Mouse (Mus musculus) spleen, postnatal 10 days (tissue): ENCODE results near the gene Tmem251.

Experiments
- DNase-seq, 2 experiments: peaks; one replicate each; pipeline ENCODE4 v3.0.0; 2021 to 2022; ENCODE audit warnings: low spot score in 2 of 2

The Tmem251 gene

GRCm38 (mm10) chr12:102757055-102757688, 13.6 kb downstream of the Tmem251 start:
- DNase-seq: peak in 1 of 2 experiments; percentile 86

GRCm38 (mm10) chr12:102757689-102758402, 14.3 kb downstream of the Tmem251 start, which contains the start of the genes Gm28051, Gon7 and Ubr7:
Gm28051 (minus strand) TSS chr12:102757765.
Gon7 (minus strand) TSS chr12:102757803.
Ubr7 (plus strand) TSS chr12:102757967.
- peak; percentile 89 to 97 for DNase-seq

DNA sequence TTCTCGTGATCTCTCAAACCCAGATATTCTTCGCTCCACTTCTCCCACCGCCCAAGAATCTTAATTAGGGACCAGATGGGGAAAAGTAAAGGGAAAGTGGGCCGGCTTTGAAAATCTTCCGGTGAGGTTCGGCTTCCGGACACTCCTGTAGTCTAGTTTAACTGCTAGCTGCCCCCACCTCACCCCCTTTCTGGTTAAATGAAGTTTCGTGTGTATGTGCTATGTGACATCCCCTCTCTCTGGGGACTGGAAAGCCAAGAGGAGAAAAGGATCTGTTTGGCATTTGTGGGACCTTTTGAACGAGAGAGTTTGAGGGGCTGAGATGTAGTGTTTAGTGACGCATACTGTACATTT, 14.8 kb downstream of the Tmem251 start, which contains the start of gene Gm20604:
Gene Gm20604, minus strand, starts transcription at position 270 of the 354 bp plus-strand sequence.
- no peak for DNase-seq

GRCm38 (mm10) chr12:102758936-102759335, 15.4 kb downstream of the Tmem251 start:
- no peak for DNase-seq

GRCm38 (mm10) chr12:102761668-102762067, 18.1 kb downstream of the Tmem251 start:
- DNase-seq: no peak

GRCm38 (mm10) chr12:102763696-102764095, 20.1 kb downstream of the Tmem251 start:
- DNase-seq: no peak

GRCm38 (mm10) chr12:102769000-102769399, 25.4 kb downstream of the Tmem251 start:
- DNase-seq: no peak

DNA sequence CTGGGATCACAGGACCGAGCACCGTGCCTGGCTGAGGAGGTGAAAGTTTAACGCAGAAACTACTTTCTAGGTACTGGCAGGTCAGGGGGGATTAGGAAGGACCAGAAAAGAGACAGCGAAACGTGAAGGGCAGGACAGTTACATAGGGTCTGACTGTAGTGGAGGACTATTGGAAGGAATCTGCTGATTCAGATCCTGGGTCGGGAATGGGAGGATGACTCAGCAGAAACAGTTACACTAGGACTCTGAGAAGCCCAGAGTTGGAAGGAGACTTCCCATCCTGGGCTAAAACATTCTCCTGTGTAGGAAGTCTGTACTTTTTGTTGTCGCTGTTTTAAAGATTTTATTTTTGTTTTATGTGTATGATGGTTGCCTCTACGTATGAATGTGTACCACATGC, 28.0 kb downstream of the Tmem251 start:
- no peak for DNase-seq

DNA sequence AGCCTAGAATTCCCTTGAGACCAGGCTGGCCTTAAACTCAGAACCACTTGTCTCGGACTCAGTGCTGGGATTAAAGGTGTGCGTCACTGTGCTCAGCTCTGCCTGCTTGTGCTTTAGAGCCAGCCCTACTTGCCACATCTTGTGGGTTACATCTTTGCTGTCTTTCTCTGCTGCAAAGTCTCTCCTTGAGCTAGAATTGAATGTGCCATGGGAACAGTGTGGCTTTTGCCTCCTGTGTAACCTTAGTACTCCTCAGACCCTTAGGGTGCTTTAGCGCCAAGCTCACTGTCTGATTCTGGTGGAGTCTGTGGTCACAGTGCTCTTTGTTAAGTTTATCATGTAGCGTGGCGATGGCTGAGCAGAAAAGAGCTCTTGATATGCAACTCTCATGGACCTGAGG, 29.1 kb downstream of the Tmem251 start:
- no peak for DNase-seq

GRCm38 (mm10) chr12:102776035-102776434, 32.5 kb downstream of the Tmem251 start:
- DNase-seq: no peak

DNA sequence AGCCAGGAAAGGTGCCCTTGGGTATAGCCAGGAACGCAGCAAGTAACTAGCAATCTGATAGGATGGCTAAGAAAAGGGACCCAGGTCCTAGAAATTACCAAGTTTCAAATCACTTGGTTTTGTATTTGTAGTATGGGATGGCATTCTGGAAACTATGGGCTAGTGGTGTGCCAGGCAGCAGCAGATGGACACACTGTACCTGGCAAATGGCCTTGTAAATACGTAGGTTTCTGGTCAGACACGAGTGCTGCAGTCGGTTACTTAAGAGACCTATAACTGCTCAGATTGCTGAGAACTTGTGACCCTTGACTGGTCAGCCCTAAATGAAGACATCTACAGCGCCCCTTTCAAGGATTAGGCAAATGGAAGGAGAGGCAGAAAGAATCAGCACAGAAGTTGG, 34.6 kb downstream of the Tmem251 start:
- no peak for DNase-seq

DNA sequence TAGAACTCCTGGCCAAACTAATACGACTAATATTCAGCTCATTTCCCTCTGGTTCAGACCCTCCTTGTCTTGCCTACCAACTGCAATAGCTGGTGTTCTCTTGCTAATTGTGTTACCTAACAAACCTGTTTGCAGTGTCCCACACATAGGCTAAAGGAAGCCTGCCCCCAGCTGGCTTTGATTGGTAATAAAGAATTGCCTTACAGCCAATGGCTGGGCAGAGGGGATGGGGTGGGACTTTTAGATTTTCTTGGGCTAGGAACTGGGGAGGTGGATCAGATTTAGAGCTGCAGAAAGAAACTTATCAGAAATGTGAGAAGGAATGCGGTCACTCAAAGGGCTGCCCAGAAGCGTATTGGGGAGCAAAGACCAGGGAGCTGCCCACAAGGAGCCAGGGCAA, 35.9 kb downstream of the Tmem251 start:
- DNase-seq: no peak

DNA sequence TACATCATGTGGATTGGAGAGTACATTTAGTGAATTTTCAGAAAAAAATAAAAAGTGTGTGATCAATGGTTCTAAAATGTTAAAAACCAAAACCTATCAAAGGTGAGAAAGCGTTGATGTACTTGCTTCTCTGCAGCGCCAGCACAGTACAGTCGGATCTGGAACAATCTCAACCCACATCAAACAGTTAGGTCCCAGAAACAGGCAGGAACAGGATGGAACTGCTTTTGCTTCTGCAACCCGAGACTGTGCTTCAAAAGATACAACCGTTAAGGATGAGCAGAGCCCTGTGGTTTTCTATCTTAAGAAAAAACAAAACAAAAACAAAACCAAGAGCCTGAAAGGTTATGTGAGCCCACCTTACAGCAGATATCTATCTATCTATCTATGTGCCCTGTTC, 39.3 kb downstream of the Tmem251 start:
- DNase-seq: no peak

DNA sequence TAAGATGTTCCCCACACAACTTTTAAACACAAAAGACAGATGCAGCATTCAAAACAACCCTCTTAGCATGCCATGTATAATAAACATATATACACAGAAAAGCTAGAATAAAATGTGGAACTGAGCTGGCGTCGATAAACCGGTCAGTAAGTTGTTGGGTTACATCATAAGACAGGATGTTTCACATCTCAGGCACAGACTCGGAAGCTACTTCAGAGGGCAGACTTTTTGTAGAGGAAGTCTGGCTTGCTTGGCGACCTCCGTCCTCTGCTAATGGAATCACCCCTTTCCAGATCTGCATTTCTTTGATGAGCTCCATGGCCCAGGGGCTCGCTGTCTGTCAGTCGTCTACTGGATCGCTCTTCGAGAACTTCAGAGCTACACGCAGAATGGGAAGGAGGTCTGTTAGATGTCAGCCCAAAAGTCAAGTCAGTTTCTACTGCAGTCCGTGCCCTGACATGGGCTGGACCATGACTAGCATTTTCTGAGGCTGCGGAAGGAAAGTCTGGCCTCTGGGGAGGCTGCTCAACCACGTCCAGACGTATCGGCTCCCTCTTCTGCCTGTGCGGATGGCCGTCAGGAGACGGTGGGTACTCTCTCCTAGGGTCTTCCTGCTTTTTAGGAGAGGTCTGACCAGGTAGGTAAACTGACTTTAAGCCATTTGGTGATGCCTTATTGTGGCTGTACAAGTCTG, 41.5 kb downstream of the Tmem251 start:
- DNase-seq: no peak

DNA sequence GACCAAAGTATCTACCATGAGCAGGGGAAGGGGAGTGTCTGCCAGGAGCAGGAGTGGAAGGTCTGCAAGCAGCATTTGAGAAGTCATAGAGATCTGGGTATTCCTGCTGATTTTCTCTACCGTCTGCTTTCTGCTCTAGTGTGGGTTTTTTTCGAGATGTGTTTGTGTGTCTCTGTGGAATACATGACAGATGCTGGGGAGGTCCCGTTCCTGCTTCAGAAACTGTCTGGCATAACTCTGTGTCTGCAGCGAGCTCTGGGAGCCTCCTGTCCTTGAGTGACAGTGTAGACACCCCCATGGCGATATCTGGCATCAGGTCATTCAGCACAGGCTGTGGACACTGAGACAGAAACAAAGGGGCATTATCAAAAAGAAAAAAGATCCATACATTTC, 42.0 kb downstream of the Tmem251 start:
- DNase-seq: no peak

DNA sequence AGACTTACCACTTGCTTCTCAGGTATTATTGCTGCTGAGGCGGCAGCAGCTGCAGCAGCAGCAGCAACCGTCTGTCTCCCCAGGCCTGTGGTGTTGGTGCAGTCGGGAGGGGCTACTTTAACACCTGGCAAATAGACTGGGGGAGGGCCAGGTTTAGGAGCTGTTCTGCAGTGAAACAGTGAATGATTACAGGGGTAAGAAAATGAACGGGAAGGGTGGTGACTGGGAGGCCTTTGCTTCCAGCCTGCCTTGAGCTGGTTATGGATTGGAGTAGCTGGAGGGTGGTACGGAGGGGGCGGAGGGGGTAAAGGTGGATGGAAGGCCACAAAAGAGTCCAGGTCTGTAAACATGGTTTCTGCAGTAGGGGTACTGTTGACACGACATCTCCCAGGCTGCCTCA, 44.4 kb downstream of the Tmem251 start:
- no peak for DNase-seq
